In genomic region chr8:95887578-95888284, GRCm38 (mm10) we compare ENCODE assay signal across 8 mouse cellular contexts. TPM values are rescaled to one million over a fixed set of nuclear protein-coding genes. Genes with fewer than 3 reads are reported as not detected.
DNase-seq lines count a peak whose midpoint lies in the region; ATAC-seq lines count a peak whose summit lies in the region.

No protein-coding gene starts in this region.

- peak overlapping the region; percentile 83 for H3K4me2 ChIP-seq in forebrain, embryonic 14.5 days (ENCODE audit: low read length)
- H3K4me2 ChIP-seq in neural tube, embryonic 15.5 days: peak overlapping the region; percentile 78

- no peaks in the 10 kb centered on the region for H3K36me3 ChIP-seq in forebrain, embryonic 14.5 days (ENCODE audit: control insufficient read depth, insufficient read depth, low read length)
- H3K36me3 ChIP-seq in neural tube, embryonic 15.5 days: no peaks in the 10 kb centered on the region

- H3K27ac ChIP-seq in forebrain, embryonic 14.5 days (ENCODE audit: low read depth, low read length): peak overlapping the region; percentile 71; the same call in 1 of the 2 replicates
- peak overlapping the region; percentile 85 for H3K27ac ChIP-seq in neural tube, embryonic 15.5 days (replicated peaks)

- H3K4me3 ChIP-seq in forebrain, embryonic 14.5 days (ENCODE audit: low read depth, low read length): peak overlapping the region; percentile 96
- H3K4me3 ChIP-seq in neural tube, embryonic 15.5 days (replicated peaks): peak overlapping the region; percentile 100

- under 1% methylated on average over 38 of the region's 38 CpGs for WGBS in forebrain, embryonic 14.5 days
- under 1% methylated on average over 38 of the region's 38 CpGs for WGBS in neural tube, embryonic 15.5 days

- peak; percentile 97 for ATAC-seq in forebrain, embryonic 14.5 days
- peak; percentile 97 for ATAC-seq in neural tube, embryonic 15.5 days (ENCODE audit: low FRiP score)

- H3K4me1 ChIP-seq in forebrain, embryonic 14.5 days (ENCODE audit: control insufficient read depth, insufficient read depth, low read length): peaks cover 10% of the 10 kb centered on the region
- peaks cover 21% of the 10 kb centered on the region for H3K4me1 ChIP-seq in neural tube, embryonic 15.5 days

- H3K27me3 ChIP-seq in forebrain, embryonic 14.5 days (replicated peaks; ENCODE audit: control insufficient read depth, insufficient read depth, low read length): no peaks in the 10 kb centered on the region
- no peaks in the 10 kb centered on the region for H3K27me3 ChIP-seq in neural tube, embryonic 15.5 days (replicated peaks)

- H3K9me3 ChIP-seq in forebrain, embryonic 14.5 days (replicated peaks; ENCODE audit: control insufficient read depth, low read length): no peaks in the 10 kb centered on the region
- H3K9me3 ChIP-seq in neural tube, embryonic 15.5 days (replicated peaks): no peaks in the 10 kb centered on the region

- peak; percentile 72 for DNase-seq in ES-CJ7 (ENCODE audit: low read depth, low spot score)
- peak; percentile 81 for DNase-seq in cerebellum, adult 11 months
- DNase-seq in forebrain, embryonic 14.5 days (ENCODE audit: low spot score): peak; percentile 80
- peak; percentile 87 to 88 for DNase-seq in heart, postnatal 14 days
- DNase-seq in layer of hippocampus, adult 18-20 months (ENCODE audit: low spot score in 2 of 2): peak; percentile 74 to 86
- peak; percentile 75 to 78 for DNase-seq in lung, adult 18-20 months
- peak; percentile 86 for DNase-seq in testis, postnatal 10 days (ENCODE audit: low spot score)

- intact Hi-C loops in heart, postnatal 14 days (cut with DNase I): loop anchor here (5.0 kb wide), 1 partner anchor 35 kb away; the partner anchor contains the start of gene Slc38a7

- H3K9ac ChIP-seq in forebrain, embryonic 14.5 days (ENCODE audit: low read length): peak overlapping the region; percentile 82
- H3K9ac ChIP-seq in neural tube, embryonic 15.5 days (replicated peaks): peak overlapping the region; percentile 75

RNA-seq across cellular contexts. Expression of gene Got2, which starts 0.6 kb away (rescaled TPM):
- polyA plus RNA-seq in forebrain, embryonic 14.5 days (2014; fragmentation: Nextera tagmentation; extraction: Ambion mirVana): 107 and 116 TPM in 2 replicates
- 100 to 1,000 TPM; 785 to 791 TPM for total RNA-seq in heart, postnatal 14 days (2021)
- total RNA-seq in layer of hippocampus, adult 18-20 months (2021): 100 to 1,000 TPM; 231 to 234 TPM
- polyA plus RNA-seq in neural tube, embryonic 15.5 days (2015; fragmentation: Nextera tagmentation; extraction: Ambion mirVana): 235 and 242 TPM in 2 replicates

RNA-seq across cellular contexts. Expression of gene Slc38a7, which starts 34.4 kb away (rescaled TPM):
- polyA plus RNA-seq in forebrain, embryonic 14.5 days (2014; fragmentation: Nextera tagmentation; extraction: Ambion mirVana): 25.4 and 27.5 TPM in 2 replicates
- 10 to 100 TPM in 1 of 2 experiments, 1 to 10 TPM in 1; 9.9 to 12.0 TPM for total RNA-seq in heart, postnatal 14 days (2021)
- 10 to 100 TPM; 29.7 to 30.8 TPM for total RNA-seq in layer of hippocampus, adult 18-20 months (2021)
- 21.2 and 23.0 TPM in 2 replicates for polyA plus RNA-seq in neural tube, embryonic 15.5 days (2015; fragmentation: Nextera tagmentation; extraction: Ambion mirVana)

Comparison
In these comparisons a context has a peak if more than half of its experiments do, and no peak if none do; other contexts are left out.
1. Peak in every context shown above with its lines: DNase-seq, ATAC-seq, H3K4me3 ChIP-seq and H3K27ac ChIP-seq.